Mouse (Mus musculus): ENCODE data around the gene Gm17535.
"Not testable (repeated sequence)": the region's sequence is repeated elsewhere in the genome, so short reads cannot be mapped to it uniquely, and the experiment has no call there.

Gm17535 gene

GRCm38 (mm10) chr9:3034299-3034698 is at the start of gene Gm17535:
Gm17535 (plus strand) TSS chr9:3034599.
- in situ Hi-C loops (cut with MboI), result not testable (repeated sequence)

DNA sequence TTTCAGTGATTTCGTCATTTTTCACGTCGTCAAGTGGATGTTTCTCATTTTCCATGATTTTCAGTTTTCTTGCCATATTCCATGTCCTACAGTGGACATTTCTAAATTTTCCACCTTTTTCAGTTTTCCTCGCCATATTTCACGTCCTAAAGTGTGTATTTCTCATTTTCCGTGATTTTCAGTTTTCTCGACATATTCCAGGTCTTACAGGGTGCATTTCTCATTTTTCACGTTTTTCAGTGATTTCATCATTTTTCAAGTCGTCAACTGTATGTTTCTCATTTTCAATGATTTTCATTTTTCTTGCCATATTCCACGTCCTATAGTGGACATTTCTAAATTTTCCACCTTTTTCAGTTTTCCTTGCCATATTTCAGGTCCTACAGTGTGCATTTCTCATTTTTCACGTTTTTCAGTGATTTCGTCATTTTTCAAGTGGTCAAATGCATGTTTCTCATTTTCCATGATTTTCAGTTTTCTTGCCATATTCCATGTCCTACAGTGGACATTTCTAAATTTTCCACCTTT is 33.9 kb upstream of the Gm17535 start, which contains the start of gene Gm10722:
TSS of gene Gm10722 (plus strand) at position 478 of the 528 bp plus-strand sequence.
- in situ Hi-C loops (cut with MboI), result not testable (repeated sequence)

- in situ Hi-C loops (cut with MboI), result not testable (repeated sequence)
These were observed 33.4 kb upstream of the Gm17535 start for GRCm38 (mm10) chr9:3001006-3001405.

DNA sequence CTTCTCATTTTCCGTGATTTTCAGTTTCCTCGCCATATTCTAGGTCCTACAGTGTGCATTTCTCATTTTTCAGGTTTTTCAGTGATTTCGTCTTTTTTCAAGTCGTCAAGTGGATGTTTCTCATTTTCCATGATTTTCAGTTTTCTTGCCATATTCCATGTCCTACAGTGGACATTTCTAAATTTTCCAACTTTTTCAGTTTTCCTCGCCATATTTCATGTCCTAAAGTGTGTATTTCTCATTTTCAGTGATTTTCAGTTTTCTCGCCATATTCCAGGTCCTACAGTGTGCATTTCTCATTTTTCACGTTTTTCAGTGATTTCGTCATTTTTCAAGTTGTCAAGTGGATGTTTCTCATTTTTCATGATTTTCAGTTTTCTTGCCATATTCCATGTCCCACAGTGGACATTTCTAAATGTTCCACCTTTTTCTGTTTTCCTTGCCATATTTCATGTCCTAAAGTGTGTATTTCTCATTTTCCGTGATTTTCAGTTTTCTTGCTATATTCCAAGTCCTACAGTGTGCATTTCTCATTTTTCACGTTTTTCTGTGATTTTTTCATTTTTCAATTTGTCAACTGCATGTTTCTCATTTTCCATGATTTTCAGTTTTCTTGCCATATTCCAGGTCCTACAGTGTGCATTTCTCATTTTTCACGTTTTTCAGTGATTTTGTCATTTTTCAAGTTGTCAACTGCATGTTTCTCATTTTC is 32.3 kb upstream of the Gm17535 start:
- in situ Hi-C loops (cut with MboI), result not testable (repeated sequence)

DNA sequence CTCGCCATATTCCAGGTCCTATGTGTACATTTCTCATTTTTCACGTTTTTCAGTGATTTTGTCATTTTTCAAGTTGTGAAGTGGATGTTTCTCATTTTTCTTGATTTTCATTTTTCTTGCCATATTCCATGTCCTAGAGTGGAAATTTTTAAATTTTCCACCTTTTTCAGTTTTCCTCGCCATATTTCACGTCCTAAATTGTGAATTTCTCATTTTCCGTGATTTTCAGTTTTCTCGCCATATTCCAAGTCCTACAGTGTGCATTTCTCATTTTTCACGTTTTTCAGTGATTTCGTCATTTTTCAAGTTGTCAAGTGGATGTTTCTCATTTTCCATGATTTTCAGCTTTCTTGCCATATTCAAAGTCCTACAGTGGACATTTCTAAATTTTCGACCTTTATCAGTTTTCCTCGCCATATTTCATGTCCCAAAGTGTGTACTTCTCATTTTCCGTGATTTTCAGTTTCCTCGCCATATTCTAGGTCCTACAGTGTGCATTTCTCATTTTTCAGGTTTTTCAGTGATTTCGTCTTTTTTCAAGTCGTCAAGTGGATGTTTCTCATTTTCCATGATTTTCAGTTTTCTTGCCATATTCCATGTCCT is 31.5 kb upstream of the Gm17535 start, which contains the start of gene Gm11168:
TSS of gene Gm11168 (plus strand) at position 553 of the 603 bp plus-strand sequence.
- in situ Hi-C loops (cut with MboI), result not testable (repeated sequence)

- in situ Hi-C loops (cut with MboI), result not testable (repeated sequence)
These were observed 28.2 kb upstream of the Gm17535 start for GRCm38 (mm10) chr9:3006179-3006578.

DNA sequence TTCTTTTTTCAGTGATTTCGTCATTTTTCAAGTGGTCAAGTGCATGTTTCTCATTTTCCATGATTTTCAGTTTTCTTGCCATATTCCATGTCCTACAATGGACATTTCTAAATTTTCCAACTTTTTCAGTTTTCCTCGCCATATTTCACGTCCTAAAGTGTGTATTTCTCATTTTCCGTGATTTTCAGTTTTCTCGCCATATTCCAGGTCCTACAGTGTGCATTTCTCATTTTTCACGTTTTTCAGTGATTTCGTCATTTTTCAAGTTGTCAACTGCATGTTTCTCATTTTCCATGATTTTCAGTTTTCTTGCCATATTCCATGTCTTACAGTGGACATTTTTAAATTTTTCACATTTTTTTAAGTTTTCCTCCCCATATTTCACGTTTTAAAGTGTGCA is 27.8 kb upstream of the Gm17535 start:
- in situ Hi-C loops (cut with MboI), result not testable (repeated sequence)

DNA sequence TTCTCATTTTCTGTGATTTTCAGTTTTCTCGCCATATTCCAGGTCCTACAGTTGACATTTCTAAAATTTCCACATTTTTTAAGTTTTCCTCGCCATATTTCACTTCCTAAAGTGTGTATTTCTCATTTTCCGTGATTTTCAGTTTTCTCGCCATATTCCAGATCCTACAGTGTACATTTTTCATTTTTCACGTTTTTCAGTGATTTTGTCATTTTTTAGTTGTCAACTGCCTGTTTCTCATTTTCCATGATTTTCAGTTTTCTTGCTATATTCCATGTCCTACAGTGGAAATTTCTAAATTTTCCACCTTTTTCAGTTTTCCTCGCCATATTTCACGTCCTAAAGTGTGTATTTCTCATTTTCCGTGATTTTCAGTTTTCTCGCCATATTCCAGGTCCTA is 27.1 kb upstream of the Gm17535 start:
- in situ Hi-C loops (cut with MboI), result not testable (repeated sequence)

- in situ Hi-C loops (cut with MboI), result not testable (repeated sequence)
These were observed 25.1 kb upstream of the Gm17535 start for GRCm38 (mm10) chr9:3009331-3009730.

GRCm38 (mm10) chr9:3012054-3012621 is 22.3 kb upstream of the Gm17535 start:
- in situ Hi-C loops (cut with MboI), result not testable (repeated sequence)

- in situ Hi-C loops (cut with MboI), result not testable (repeated sequence)
These were observed 21.6 kb upstream of the Gm17535 start, which contains the start of gene Gm10721 for GRCm38 (mm10) chr9:3012733-3013279. Gm10721 (plus strand) TSS chr9:3013140.

DNA sequence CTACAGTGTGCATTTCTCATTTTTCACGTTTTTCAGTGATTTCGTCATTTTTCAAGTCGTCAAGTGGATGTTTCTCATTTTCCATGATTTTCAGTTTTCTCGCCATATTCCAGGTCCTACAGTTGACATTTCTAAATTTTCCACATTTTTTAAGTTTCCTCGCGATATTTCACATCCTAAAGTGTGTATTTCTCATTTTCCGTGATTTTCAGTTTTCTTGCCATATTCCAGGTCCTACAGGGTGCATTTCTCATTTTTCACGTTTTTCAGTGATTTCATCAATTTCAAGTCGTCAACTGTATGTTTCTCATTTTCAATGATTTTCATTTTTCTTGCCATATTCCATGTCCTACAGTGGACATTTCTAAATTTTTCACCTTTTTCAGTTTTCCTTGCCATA is 19.0 kb upstream of the Gm17535 start, which contains the start of gene Gm10720:
TSS of gene Gm10720 (plus strand) at position 301 of the 400 bp plus-strand sequence.
- in situ Hi-C loops (cut with MboI), result not testable (repeated sequence)

DNA sequence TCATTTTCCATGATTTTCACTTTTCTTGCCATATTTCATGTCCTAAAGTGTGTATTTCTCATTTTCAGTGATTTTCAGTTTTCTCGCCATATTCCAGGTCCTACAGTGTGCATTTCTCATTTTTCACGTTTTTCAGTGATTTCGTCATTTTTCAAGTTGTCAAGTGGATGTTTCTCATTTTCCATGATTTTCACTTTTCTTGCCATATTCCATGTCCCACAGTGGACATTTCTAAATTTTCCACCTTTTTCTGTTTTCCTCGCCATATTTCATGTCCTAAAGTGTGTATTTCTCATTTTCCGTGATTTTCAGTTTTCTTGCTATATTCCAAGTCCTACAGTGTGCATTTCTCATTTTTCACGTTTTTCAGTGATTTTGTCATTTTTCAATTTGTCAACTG is 18.5 kb upstream of the Gm17535 start:
- in situ Hi-C loops (cut with MboI), result not testable (repeated sequence)

DNA sequence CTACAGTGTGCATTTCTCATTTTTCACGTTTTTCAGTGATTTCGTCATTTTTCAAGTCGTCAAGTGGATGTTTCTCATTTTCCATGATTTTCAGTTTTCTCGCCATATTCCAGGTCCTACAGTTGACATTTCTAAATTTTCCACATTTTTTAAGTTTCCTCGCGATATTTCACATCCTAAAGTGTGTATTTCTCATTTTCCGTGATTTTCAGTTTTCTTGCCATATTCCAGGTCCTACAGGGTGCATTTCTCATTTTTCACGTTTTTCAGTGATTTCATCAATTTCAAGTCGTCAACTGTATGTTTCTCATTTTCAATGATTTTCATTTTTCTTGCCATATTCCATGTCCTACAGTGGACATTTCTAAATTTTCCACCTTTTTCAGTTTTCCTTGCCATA is 17.3 kb upstream of the Gm17535 start, which contains the start of gene Gm10719:
TSS of gene Gm10719 (plus strand) at position 301 of the 400 bp plus-strand sequence.
- in situ Hi-C loops (cut with MboI), result not testable (repeated sequence)

DNA sequence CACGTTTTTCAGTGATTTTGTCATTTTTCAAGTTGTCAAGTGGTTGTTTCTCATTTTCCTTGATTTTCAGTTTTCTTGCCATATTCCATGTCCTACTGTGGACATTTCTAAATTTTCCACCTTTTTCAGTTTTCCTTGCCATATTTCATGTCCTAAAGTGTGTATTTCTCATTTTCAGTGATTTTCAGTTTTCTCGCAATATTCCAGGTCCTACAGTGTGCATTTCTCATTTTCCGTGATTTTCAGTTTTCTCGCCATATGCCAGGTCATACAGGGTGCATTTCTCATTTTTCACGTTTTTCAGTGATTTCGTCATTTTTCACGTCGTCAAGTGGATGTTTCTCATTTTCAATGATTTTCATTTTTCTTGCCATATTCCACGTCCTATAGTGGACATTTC is 15.5 kb upstream of the Gm17535 start:
- in situ Hi-C loops (cut with MboI), result not testable (repeated sequence)

DNA sequence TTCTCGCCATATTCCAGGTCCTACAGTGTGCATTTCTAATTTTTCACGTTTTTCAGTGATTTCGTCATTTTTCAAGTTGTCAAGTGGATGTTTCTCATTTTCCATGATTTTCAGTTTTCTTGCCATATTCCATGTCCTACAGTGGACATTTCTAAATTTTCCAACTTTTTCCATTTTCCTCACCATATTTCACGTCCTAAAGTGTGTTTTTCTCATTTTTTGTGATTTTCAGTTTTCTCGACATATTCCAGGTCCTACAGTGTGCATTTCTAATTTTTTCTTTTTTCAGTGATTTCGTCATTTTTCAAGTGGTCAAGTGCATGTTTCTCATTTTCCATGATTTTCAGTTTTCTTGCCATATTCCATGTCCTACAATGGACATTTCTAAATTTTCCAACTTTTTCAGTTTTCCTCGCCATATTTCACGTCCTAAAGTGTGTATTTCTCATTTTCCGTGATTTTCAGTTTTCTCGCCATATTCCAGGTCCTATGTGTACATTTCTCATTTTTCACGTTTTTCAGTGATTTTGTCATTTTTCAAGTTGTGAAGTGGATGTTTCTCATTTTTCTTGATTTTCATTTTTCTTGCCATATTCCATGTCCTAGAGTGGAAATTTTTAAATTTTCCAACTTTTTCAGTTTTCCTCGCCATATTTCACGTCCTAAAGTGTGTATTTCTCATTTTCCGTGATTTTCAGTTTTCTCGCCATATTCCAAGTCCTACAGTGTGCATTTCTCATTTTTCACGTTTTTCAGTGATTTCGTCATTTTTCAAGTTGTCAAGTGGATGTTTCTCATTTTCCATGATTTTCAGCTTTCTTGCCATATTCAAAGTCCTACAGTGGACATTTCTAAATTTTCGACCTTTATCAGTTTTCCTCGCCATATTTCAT is 14.3 kb upstream of the Gm17535 start:
- in situ Hi-C loops (cut with MboI), result not testable (repeated sequence)

GRCm38 (mm10) chr9:3022316-3023008 is 11.9 kb upstream of the Gm17535 start:
- in situ Hi-C loops (cut with MboI), result not testable (repeated sequence)

DNA sequence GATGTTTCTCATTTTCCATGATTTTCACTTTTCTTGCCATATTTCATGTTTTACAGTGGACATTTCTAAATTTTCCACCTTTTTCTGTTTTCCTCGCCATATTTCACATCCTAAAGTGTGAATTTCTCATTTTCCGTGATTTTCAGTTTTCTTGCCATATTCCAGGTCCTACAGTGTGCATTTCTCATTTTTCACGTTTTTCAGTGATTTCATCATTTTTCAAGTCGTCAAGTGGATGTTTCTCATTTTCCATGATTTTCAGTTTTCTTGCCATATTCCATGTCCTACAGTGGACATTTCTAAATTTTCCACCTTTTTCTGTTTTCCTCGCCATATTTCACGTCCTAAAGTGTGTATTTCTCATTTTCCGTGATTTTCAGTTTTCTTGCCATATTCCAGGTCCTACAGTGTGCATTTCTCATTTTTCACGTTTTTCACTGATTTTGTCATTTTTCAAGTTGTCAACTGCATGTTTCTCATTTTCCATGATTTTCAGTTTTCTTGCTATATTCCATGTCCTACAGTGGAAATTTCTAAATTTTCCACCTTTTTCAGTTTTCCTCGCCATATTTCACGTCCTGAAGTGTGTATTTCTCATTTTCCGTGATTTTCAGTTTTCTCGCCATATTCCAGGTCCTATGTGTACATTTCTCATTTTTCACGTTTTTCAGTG is 11.0 kb upstream of the Gm17535 start, which contains the start of gene Gm10718:
TSS of gene Gm10718 (plus strand) at position 236 of the 673 bp plus-strand sequence.
- in situ Hi-C loops (cut with MboI), result not testable (repeated sequence)

GRCm38 (mm10) chr9:3023985-3024648 is 10.3 kb upstream of the Gm17535 start:
- in situ Hi-C loops (cut with MboI), result not testable (repeated sequence)
